ENCODE assay signal across 20 mouse cellular contexts in the genomic region with DNA sequence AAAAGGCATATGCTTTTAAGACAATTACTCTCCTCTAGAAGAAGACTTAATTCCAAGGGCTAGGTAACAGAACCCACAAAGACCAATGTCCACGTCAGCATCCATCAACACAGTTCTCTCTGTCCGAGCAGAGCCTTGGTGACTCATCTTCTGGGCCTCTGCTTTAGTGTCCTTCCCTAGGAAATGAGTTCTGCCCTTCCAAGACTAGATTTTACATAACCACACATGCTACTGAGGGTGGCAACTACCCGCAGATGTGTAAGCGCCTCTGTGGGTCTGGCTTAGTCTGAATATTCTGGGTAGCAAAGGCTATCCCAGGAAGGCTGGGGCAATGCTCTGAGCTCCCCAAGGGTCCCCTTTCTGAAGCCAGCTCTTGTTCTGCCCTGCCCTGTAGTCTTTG.
A peak's percentile ranks its signal among the peaks of the same experiment; 100 is the strongest.
DNase-seq lines count a peak whose midpoint lies in the region; ATAC-seq lines count a peak whose summit lies in the region.
"Had no signal": no experiment of that assay in that cellular context is flagged by ENCODE, and none has a peak within 500 bp of the region (broad histone marks: within the 10 kb centered on the region; RNA-seq: fewer than 3 reads in every experiment).

No protein-coding gene starts in this region.

- peaks cover 23% of the 10 kb centered on the region; the same call in 1 of the 2 replicates for H3K36me3 ChIP-seq in neural tube, embryonic 12.5 days
- H3K36me3 ChIP-seq in neural tube, embryonic 15.5 days = peaks cover 44% of the 10 kb centered on the region

- H3K9ac ChIP-seq in neural tube, embryonic 12.5 days = no peak overlapping the region
- H3K9ac ChIP-seq in neural tube, embryonic 15.5 days (replicated peaks) = no peak overlapping the region
- H3K9ac ChIP-seq: embryonic facial prominence, embryonic 13.5 days; forebrain, embryonic 12.5 days; heart, embryonic 12.5 days; hindbrain, embryonic 14.5 days had no signal

- no peaks in the 10 kb centered on the region for H3K27me3 ChIP-seq in neural tube, embryonic 12.5 days (replicated peaks)
- no peaks in the 10 kb centered on the region for H3K27me3 ChIP-seq in neural tube, embryonic 15.5 days (replicated peaks)
- H3K27me3 ChIP-seq: CH12.LX; embryonic facial prominence, embryonic 13.5 days; forebrain, embryonic 12.5 days; heart, embryonic 12.5 days had no signal

- H3K4me1 ChIP-seq in neural tube, embryonic 12.5 days = no peaks in the 10 kb centered on the region
- H3K4me1 ChIP-seq in neural tube, embryonic 15.5 days = 0 out of 2 replicates have a peak, but pooled peaks cover 3% of the 10 kb centered on the region
- H3K4me1 ChIP-seq: embryonic facial prominence, embryonic 13.5 days; forebrain, embryonic 12.5 days; heart, embryonic 12.5 days; hindbrain, embryonic 10.5 days had no signal

- H3K27ac ChIP-seq in neural tube, embryonic 12.5 days = no peak overlapping the region
- H3K27ac ChIP-seq in neural tube, embryonic 15.5 days (replicated peaks) = no peak overlapping the region
- H3K27ac ChIP-seq: embryonic facial prominence, embryonic 13.5 days; forebrain, embryonic 12.5 days; gastrocnemius, adult 2 months; hindbrain, embryonic 10.5 days; hindbrain, embryonic 14.5 days had no signal

- H3K4me3 ChIP-seq in neural tube, embryonic 12.5 days = no peak overlapping the region
- no peak overlapping the region for H3K4me3 ChIP-seq in neural tube, embryonic 15.5 days (replicated peaks)
- H3K4me3 ChIP-seq: embryonic facial prominence, embryonic 13.5 days; forebrain, embryonic 12.5 days; gastrocnemius, adult 2 months; heart, embryonic 12.5 days; hindbrain, embryonic 10.5 days had no signal

- 92% methylated on average over 4 of the region's 4 CpGs for WGBS in neural tube, embryonic 12.5 days
- WGBS in neural tube, embryonic 15.5 days = 85% methylated on average over 4 of the region's 4 CpGs

- H3K4me2 ChIP-seq in neural tube, embryonic 12.5 days (replicated peaks) = no peak overlapping the region
- no peak overlapping the region for H3K4me2 ChIP-seq in neural tube, embryonic 15.5 days
- H3K4me2 ChIP-seq: embryonic facial prominence, embryonic 13.5 days; forebrain, embryonic 12.5 days; heart, embryonic 12.5 days; hindbrain, embryonic 14.5 days had no signal

- DNase-seq in adrenal gland, adult 2 months = peak; percentile 61
- no peak for DNase-seq in adrenal gland, postnatal 25 days
- DNase-seq in adrenal gland, postnatal 14 days = peak; percentile 46
- no peak for DNase-seq in kidney, postnatal 10 days
- DNase-seq in cerebellum, adult 8-10 months = no peak
- DNase-seq: cerebellum, adult 11-12 months; cerebellum, adult 9-11 months; cerebellum, postnatal 36 days; gastrocnemius, adult 2 months; gastrocnemius, postnatal 25 days had no signal

- H3K9me3 ChIP-seq in neural tube, embryonic 12.5 days = no peaks in the 10 kb centered on the region
- H3K9me3 ChIP-seq in neural tube, embryonic 15.5 days (replicated peaks) = no peaks in the 10 kb centered on the region
- H3K9me3 ChIP-seq: embryonic facial prominence, embryonic 13.5 days; forebrain, embryonic 12.5 days; heart, embryonic 12.5 days; hindbrain, embryonic 10.5 days had no signal

- ATAC-seq in neural tube, embryonic 12.5 days (ENCODE audit: low FRiP score, low read depth) = 0 out of 2 replicates have a peak, but pooled peaks have one; percentile 25
- ATAC-seq in neural tube, embryonic 15.5 days (ENCODE audit: low FRiP score) = no peak
- ATAC-seq: forebrain, embryonic 16.5 days; intestine, embryonic 16.5 days had no signal

Comparison
In these comparisons a context has a peak if more than half of its experiments do, and no peak if none do; other contexts are left out.
1. DNase-seq: peak in adrenal gland, adult 2 months (single experiment) and adrenal gland, postnatal 14 days (single experiment); none in adrenal gland, postnatal 25 days (single experiment), kidney, postnatal 10 days (single experiment) and cerebellum, adult 8-10 months (single experiment).